Mouse (Mus musculus): ENCODE measurements around the gene Txnrd2. TPM values are rescaled to one million over a fixed set of nuclear protein-coding genes. Genes with fewer than 3 reads are reported as not detected.

The Txnrd2 gene
- total RNA-seq, 2 experiments from 2014 or later = 19.7 to 21.4 TPM

DNA sequence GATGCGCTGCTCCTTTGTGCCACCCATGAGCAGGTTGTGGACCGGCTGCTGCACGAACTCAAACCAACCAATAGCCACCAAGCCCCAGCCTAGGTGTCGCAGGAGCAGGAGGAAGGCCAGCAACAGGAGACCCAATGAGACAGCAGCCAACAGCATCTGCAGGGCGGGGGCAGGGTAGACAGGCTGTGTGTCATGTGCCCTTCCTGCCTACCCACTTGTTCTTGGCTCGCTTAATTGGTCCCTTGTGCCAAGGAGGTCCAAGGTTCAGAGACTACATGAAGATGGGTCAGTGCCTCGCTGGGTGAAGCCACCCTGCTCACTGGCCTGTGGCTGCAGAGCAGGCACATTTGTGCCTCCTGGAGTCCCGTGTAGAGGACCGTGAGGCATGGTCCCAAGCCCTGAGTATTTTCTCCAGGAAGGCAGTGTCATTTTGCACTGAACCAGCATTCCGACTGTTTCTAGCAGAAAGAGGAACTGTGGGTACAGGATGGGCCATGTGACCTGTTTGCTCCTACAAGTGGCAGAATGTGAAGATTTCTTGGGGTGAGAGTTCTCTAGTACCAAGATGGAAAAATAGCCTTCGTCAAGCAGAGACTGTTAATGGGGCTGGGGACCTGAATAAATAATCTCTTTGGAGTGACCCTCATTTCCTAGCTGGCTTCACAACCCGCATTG, 14.2 kb upstream of the Txnrd2 start:
- DNase-seq (ENCODE audit: low spot score in 2 of 2) = peak in 1 of 2 experiments; percentile 45
- no peak for TF ChIP-seq CTCF (conservative IDR thresholded peaks at IDR 0.05)
- Histone ChIP-seq H3K27ac (peak overlapping the region; percentile 72), H3K4me3 (no peak overlapping the region)

DNA sequence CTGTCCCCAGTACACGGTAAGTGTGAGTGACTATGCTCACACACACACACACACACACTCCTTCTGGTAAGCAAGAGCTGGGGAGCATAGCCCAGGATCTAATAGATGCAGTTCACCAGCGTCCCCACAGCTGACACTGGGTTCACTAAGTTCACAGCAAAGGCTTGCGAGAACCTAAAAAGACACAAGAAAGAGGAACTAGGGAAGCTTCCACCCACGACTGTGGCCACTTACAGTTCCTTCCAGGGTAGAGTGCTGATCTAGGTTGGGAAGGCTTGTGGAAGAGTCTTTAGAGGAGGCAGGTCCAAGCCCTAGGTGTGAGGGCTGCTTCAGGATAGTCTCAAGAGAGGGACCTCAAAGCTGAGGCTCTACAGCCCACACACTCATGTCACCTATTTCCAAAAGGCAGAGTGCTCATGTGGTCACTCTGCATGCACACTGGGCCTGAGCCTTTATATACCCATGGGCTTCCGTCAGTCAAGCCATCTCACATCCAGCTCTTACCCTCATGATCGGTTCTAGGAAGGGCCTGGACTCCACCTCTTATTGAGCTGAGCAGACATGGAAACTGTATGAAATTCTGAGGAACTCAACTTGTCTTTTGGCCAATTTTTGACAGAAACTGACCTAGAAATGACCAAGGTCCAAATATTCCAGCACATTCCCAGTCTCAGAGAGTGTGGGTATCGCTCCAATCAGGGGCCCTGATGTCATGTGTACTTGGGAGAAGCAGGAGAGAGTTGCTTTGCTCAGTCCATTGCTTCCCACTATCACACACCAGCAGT, 13.0 kb upstream of the Txnrd2 start:
- DNase-seq (ENCODE audit: low spot score in 2 of 2) = no peak
- TF ChIP-seq CTCF (conservative IDR thresholded peaks at IDR 0.05) = no peak
- peak overlapping the region; percentile 72; the same call in 1 of the 2 replicates for H3K27ac ChIP-seq
- no peak overlapping the region for H3K4me3 ChIP-seq

DNA sequence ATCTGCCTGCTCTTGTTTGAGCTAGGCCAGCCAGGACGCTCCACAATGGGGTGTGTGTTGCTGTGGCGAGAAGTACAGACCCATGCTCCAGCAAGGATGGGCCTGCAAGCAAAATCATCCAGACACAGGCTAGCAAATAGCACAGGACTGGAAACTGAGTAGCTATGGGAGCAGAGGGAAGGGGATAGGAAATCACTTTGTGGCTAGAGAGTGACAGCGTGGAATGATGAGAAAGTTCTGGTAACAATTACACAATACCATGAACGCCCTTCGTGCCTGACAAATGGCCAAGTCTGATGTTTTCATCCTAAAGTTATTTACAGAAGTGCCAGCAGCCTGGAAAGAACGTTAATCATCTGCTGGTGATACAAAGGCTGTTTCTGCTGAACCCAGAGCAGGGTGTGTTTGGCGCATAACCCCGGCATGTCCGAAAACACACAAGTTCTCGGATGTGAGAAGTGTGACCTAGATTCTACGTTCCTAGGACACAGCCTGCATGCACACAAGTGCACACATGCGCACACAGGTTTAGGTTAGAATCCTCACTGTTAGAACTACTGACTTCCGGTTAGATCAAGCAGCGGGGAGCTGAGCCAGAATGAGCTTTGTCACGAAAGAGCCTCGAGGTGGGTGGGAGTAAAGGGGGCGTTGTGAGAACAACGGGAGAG, 10.0 kb upstream of the Txnrd2 start:
- no peak for TF ChIP-seq CTCF (conservative IDR thresholded peaks at IDR 0.05)
- Histone ChIP-seq H3K27ac (peak overlapping the region; percentile 90), H3K4me3 (peak overlapping the region; percentile 1; the same call in 1 of the 2 replicates)
- peak in 1 of 2 experiments; percentile 70 for DNase-seq (ENCODE audit: low spot score in 2 of 2)

DNA sequence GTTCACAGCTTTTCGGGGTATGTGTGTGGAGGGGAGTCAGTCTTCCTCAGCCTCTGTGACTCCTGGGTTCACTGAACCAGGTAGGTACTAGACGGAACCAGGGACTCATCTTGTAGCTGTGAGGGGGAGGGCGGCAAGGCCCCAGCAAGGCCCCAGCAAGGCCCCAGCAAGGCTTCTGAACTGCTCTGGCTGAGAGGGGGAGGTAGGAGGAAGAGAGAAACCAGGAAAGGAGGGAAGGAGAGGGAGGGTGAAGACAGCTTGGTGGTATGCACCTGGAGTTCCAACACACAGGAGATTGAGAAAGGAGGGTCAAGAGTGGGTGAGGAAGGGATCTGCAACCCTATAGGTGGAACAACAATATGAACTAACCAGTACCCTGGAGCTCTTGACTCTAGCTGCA, 9.3 kb upstream of the Txnrd2 start:
- DNase-seq (ENCODE audit: low spot score in 2 of 2) = no peak
- Histone ChIP-seq H3K4me3 (peak overlapping the region; percentile 1; the same call in 1 of the 2 replicates), H3K27ac (peak overlapping the region; percentile 90)

DNA sequence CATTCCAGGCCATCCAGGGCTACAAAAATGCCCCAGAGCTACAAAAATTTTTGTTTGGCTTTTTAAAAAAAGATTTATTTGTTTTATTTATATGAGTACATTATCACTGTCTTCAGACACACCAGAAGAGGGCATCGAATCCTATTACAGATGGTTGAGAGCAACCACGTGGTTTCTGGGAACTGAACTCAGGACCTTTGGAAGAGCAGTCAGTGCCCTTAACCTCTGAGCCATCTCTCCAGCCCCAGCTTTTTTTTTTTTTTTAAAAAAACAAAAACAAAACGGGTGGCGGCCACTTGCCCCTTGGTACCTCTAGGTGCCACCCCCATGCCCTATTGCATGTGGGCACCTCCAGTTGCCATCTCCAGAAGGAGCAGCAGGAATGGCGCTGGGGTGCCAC, 8.7 kb upstream of the Txnrd2 start:
- TF ChIP-seq CTCF (conservative IDR thresholded peaks at IDR 0.05) = 0 out of 2 replicates have a peak, but pooled peaks have one; percentile 20
- H3K4me3 ChIP-seq = no peak overlapping the region
- no peak for DNase-seq (ENCODE audit: low spot score in 2 of 2)

More for the DNA sequence above, 9.3 kb upstream of the Txnrd2 start:
- TF ChIP-seq CTCF (conservative IDR thresholded peaks at IDR 0.05) = no peak

DNA sequence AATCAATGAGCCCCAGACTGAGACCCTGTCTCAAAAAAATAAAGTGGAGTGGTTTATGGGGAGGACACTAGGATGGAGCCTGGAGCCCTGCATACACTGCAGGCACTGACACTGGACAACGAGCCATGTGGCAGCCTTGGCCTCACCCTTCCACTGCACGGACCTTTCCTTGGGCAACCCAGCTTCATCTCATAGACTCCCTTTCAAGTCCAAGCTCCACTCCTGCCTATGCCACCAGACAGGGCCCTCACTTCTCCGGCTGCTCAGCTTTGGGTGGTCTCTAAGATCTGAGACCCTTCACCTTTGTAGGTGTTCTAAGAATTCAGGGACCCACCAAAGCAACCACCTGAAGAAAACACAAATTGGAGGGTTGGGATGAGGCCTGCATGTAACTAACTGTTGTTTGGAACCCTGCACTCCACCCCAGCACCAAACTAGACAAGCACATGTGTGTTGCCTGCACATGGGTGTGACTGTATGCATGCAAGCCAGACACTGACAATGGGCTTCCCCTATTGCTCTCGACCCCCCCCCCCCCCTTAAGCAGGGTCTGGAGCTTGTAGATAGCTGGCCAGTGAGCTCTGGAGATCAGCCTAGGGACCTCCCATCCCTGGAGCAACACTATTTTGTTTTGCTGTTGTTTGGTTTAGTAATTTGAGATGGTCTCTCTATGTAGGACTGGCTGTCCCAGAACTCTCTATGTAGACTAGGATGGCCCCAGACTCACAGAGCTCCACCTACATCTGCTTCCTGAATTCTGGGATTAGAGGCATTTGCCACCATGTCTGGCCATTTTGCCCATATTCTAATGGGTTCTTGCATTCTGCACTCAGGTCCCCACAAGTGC, 7.2 kb upstream of the Txnrd2 start:
- no peak overlapping the region for H3K4me3 ChIP-seq
- peak overlapping the region; percentile 1; the same call in 1 of the 2 replicates for H3K27ac ChIP-seq
- no peak for TF ChIP-seq CTCF (conservative IDR thresholded peaks at IDR 0.05)
- DNase-seq (ENCODE audit: low spot score in 2 of 2) = no peak

More for the DNA sequence above, 8.7 kb upstream of the Txnrd2 start:
- H3K27ac ChIP-seq = no peak overlapping the region

DNA sequence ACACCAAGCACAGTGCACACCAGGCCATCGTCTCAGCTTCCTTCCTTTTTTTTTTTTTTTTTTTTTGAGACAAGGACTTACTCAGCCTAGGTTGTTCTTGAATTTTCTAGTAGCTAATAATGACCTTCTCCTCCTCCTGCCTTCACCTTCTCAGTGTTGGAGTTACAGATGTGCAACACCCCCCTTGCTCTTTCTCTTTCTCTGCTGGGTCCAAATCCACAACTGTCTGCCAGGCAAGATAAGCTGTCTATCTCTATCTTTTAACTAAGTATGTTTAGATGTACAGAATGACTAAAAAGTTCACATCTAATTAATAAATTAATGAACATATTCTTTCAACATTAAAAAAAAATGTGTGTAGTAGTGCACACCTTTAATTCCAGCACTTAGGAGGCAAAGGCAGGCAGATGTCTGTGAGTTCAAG, 6.6 kb upstream of the Txnrd2 start:
- DNase-seq (ENCODE audit: low spot score in 2 of 2) = no peak
- Histone ChIP-seq H3K4me3 (no peak overlapping the region), H3K27ac (no peak overlapping the region)
- no peak for TF ChIP-seq CTCF (conservative IDR thresholded peaks at IDR 0.05)

DNA sequence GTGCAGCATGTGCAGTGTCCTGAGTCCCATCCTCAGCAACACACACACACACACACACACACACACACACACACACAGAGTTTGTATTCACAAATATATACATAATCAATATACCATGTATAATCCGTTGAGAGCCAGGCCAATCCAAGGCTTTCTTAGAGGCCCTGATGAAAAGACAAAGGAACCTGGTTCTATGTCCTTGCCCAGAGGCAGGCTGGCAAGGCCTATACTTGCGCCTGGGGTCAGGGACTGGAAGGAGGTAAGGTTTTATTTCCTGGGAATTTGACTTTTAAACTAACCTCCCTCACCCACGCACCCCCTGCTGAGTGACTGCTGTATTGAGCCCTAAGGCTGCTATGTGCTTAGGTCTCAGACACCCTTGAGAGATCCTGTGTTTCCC, 5.6 kb upstream of the Txnrd2 start:
- Histone ChIP-seq H3K4me3 (no peak overlapping the region), H3K27ac (no peak overlapping the region)
- TF ChIP-seq CTCF (conservative IDR thresholded peaks at IDR 0.05) = no peak
- DNase-seq (ENCODE audit: low spot score in 2 of 2) = no peak

DNA sequence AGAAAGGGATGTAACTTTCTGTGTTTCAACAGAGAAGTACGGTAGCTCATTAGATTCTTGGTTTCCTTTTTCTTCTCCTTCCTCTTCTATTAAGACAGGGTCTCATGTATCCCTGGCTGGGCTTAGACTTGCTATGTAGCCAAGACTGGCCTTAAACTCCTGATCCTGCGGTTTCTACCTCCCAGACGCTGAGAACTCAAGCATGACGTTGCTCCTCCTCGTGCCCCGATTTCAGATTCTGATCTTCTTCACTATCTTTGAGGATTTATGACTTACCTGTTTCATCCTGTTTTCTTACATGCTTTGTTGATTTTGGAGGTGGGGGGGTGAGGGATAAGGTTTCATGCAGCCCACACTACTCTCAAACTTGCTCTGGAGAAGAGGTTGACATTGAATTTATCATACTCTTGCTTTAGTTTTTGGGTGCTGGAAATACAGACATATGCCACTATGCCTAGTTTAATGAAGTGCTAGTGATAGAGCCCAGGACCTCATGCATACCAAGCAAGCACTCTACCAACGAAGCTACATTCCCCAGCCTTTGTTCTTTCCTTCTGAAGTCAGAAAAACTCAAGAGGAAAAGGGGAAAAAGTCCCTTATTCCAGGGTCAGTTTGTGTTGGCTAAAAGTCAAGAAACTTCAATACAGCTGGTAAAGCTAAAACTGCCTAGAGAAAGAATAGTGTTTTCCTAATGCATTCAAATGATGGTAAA, 2.8 kb upstream of the Txnrd2 start:
- no peak for TF ChIP-seq CTCF (conservative IDR thresholded peaks at IDR 0.05)
- Histone ChIP-seq H3K4me3 (no peak overlapping the region), H3K27ac (peak overlapping the region; percentile 97; the same call in 1 of the 2 replicates)
- no peak for DNase-seq (ENCODE audit: low spot score in 2 of 2)

DNA sequence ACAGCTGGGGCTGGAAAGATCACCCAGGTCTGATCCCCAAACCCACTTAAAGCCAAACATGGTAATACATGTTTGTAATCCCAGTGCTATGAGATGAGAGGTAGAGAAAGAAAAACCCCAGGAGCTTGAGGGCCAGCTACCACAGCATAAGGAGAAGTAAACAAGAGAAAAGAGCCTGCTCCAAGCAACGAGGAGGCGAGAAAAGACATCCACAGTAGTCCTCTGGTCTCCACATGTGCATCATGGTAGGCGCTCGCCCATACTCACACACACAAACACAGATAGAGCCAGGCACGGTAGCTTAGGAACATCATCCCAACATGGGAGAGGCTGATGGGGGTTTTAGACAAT, 2.3 kb upstream of the Txnrd2 start:
- no peak for TF ChIP-seq CTCF (conservative IDR thresholded peaks at IDR 0.05)
- Histone ChIP-seq H3K27ac (peak overlapping the region; percentile 97), H3K4me3 (no peak overlapping the region)
- DNase-seq (ENCODE audit: low spot score in 2 of 2) = no peak

DNA sequence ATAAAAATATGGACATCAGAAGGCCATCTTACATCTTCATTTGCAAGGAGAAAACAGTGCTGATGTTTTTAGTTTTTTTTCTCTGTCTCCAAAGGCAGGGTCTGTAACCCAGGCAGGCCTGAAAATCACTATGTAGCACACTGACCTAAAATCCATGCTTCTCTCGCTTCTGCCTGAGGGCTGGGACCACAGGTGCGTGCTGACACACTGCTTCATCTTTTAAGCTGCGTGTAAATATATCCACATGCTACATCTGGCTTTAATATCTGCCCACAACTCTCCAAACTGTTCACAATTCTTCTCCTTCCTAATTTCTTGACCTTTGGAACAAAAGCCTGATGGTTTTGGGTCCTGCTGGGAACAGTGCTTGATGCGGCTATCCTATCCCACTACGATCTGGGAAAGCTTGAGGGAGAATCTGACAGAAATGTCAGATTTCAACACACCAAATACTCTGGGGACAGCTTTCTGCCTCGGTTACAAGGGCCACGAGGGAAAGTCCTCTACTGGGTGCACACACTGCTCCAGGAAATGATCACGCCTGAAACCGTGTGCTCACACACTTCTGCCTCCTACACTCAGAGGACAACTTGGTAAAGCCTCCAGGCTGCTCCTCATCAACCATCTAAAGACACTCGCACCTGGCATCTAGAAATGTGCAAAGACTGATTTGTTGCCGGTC, 1.7 kb upstream of the Txnrd2 start:
- peak overlapping the region; percentile 80 for H3K4me3 ChIP-seq
- peak overlapping the region; percentile 97 for H3K27ac ChIP-seq
- TF ChIP-seq CTCF (conservative IDR thresholded peaks at IDR 0.05) = no peak

More for the DNA sequence above, 1.7 kb upstream of the Txnrd2 start:
- no peak for DNase-seq (ENCODE audit: low spot score in 2 of 2)
